Mouse (Mus musculus): ENCODE measurements around the gene H60b.

- no peak for TF ChIP-seq POLR2A (IDR thresholded peaks at IDR 0.05; ENCODE audit: insufficient read depth, low read depth, low read length)
- TF ChIP-seq CTCF (IDR thresholded peaks at IDR 0.05): no peak
- no peak for TF ChIP-seq EP300 (IDR thresholded peaks at IDR 0.05; ENCODE audit: insufficient read depth, low read depth, low read length)
Observed at GRCm38 (mm10) chr10:22265060-22265459, 106.7 kb downstream of the H60b start.

Data from heart, adult 2 months (tissue).